Mouse (Mus musculus) layer of hippocampus, postnatal 14 days (tissue): ENCODE measurements at regions not wholly inside any gene's neighbourhood (a gene's known extent, or its start where the extent isn't known, plus 50 kb on each side); places are given as distances from the start of the nearest gene placed in this dataset.
A peak's percentile ranks its signal among the peaks of the same experiment; 100 is the strongest.

Source experiments
- DNase-seq, 2 experiments: peaks; one replicate each; pipeline ENCODE4 v3.0.0; 2021 to 2022; ENCODE audit warnings: low spot score in 2 of 2, mixed read lengths in 1 of 2

- DNase-seq: peak in 1 of 2 experiments; percentile 11
Observed at GRCm38 (mm10) chr1:149556381-149556780, 404.7 kb downstream of the Pla2g4a start.

DNA sequence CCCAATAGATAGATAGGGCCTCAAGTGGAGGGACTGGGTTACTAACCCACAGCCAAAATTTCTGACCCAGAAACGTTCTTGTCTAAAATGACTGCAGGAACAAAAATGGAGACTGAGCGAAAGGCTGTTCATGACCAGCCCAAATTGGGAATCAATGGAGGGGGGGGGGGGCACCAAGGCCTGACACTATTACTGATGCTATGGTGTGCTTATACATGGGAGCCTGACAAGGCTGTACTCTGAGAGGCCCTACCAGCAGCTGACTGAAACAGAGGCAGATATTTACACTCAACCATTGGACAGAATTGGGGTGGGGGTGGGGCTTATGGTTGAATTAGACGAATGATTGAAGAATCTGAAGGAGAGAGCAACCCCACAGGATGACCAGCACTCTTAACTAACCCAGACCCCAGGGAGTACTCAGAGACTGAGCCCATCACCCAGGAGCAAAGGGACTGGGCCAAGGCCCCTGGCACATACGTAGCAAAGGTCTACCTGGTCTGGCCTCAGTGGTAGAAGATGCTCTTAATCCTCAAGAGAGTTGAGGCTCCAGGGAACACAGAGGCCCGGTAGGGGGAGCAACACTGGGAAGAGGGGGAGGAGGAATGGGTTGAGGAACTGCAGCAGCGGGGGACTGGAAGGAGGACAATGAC, 405.6 kb downstream of the Pla2g4a start:
- no peak for DNase-seq

DNA sequence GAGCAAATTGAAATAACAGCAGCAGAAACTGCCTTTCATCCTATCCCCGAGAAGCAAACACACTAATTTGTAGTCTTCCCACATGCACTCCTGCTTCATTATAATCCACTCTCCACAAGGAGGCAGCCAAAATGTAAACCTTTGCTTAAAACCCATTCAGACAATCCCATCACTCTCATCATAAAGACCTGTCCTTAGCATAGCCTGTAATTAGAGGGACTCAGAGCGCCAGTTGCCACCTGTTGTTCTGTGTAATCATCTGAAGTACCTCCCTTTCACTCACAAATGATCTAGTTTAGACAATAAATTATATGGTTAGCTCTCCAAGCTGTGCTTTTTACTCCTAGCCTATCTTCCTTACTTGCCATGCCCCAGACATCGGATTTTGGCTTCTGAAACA, 415.0 kb downstream of the Pla2g4a start:
- DNase-seq: no peak

DNA sequence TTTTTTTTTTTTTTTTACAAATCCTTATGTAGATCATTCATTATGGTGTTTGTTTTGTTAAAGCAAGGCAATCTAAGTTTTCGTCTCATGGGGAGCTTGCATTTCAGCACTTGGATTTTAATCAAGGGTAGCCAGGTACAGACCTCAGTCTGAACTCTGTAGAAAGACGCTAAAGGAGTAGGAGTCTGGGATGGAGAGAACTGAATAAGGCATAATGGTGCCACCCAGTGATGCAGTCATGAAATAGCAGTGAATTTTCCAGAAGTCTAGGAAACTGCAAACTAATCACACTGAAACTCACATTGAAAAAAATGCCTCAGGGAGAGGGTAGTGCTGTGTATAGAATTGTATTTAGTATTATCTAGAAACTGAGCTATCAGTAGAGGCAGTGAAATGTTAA, 419.7 kb downstream of the Pla2g4a start:
- peak in 1 of 2 experiments; percentile 37 for DNase-seq

DNA sequence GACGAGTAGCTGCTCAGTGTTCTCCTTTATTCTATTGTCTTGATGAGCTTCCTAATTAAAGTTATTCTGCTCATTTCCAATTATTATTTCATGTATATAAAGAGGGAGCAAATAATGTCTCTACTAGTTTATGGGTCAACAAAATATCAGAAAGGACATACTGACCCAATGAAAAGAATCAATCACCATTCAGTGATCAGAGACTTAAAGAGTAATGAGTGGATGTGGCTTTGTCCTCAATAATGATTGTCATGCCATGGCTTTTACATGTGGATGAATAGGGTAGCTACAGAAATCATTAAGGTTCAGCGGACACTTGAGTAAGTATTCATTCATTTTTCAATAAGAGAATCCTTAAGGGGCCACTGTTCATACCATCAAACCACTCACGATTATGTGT, 427.4 kb downstream of the Pla2g4a start:
- no peak for DNase-seq
